Mouse (Mus musculus): Measurements from ENCODE around the gene Pum1. TPM values are rescaled to one million over a fixed set of nuclear protein-coding genes. Genes with fewer than 3 reads are reported as not detected.

Gene Pum1
- total RNA-seq, 2 experiments from 2014 or later, result 68.4 to 85.9 TPM

DNA sequence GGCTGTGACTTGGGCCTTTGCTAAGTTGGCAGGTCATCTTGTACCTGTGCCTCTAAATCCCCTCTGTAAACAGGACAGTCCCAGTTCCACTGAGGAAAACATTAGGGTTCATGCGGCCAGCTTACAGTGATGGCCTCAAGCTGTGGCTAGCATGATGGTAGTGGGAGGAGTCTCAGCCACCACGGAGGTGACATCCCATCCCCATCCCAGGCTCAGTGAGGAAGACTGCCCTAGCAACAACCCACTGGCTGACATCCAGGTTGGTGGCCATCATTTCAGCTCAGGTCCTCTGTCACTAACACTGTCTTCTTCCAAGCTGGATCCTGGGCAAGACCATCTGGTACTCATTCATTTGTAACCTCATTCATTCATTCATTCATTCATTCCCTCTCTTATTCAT, 141.2 kb downstream of the Pum1 start:
- no peak for ATAC-seq (replicated peaks; ENCODE audit: low FRiP score, poor library complexity, severe bottlenecking)

DNA sequence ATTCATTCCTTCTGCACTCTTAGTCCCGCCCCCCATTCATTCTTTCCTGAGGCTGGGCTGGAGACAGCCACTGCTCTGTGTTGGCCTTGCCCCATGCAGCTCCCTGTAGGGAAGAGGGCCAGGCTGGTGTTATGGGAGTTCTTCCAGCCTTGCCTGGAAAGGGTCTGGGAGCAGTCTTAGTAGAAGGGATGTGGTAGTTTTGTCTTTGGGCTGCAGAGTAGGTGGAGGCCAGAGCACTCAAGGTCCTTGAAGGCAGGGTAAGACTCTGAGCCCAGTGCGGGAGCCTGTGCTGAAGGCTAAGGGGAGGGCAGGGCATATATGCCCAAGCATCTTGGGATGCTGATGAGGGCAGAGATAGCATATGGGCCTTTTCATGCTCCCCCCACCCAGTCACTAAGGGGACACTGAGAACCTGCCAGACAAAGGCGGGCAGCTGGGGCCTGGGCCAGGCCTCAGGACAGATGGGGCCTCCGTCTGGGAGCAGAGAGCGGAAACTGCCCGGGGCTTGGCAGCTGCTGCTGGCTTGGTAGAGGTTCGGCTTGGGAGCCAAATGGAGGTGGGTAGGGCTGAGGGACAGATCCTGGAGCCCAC, 141.7 kb downstream of the Pum1 start:
- ATAC-seq (replicated peaks; ENCODE audit: low FRiP score, poor library complexity, severe bottlenecking), result no peak

DNA sequence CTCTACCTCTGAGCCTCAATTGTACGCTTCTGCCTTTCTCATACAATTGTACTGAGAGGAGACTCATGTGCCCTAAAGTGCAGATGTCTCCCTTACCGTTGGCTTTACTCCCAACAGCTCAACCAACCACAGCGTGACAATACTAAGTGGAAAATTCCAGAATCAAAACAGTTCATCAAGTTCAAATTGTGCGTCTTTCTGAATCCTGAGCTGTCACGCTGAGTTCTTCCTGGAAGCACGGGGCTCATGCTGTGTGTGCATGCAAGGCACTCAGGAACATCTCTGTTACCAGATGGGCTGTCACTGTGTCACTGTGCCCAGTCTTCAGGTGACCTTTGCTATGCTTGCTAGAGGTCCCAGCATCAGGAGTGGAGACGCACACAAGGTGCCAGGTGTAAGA, 142.6 kb downstream of the Pum1 start:
- no peak for ATAC-seq (replicated peaks; ENCODE audit: low FRiP score, poor library complexity, severe bottlenecking)

- ATAC-seq (replicated peaks; ENCODE audit: low FRiP score, poor library complexity, severe bottlenecking), result no peak
These were observed 143.6 kb downstream of the Pum1 start for GRCm38 (mm10) chr4:130806746-130807145.

- ATAC-seq (replicated peaks; ENCODE audit: low FRiP score, poor library complexity, severe bottlenecking), result no peak
These were observed 146.7 kb downstream of the Pum1 start for GRCm38 (mm10) chr4:130809784-130810183.

DNA sequence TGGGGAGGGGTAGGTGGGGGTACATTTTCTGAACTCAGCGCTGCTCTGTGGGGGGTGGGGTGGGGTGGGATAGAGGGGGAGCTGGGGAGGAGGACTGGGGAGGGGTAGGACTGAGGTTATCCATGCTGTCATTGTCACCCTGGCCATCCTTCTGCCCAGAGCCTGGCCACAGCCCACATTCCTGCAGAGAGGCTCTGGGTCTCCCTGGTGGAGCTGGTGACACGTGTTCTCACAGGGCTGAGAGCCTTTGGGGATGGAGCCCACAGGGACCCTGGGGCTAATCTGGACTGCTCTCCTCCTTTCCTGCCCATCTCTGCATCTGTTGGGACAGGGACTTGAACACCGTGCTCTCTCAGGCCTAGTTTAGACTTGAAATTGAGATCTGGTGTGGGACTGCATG, 147.7 kb downstream of the Pum1 start:
- no peak for ATAC-seq (replicated peaks; ENCODE audit: low FRiP score, poor library complexity, severe bottlenecking)

DNA sequence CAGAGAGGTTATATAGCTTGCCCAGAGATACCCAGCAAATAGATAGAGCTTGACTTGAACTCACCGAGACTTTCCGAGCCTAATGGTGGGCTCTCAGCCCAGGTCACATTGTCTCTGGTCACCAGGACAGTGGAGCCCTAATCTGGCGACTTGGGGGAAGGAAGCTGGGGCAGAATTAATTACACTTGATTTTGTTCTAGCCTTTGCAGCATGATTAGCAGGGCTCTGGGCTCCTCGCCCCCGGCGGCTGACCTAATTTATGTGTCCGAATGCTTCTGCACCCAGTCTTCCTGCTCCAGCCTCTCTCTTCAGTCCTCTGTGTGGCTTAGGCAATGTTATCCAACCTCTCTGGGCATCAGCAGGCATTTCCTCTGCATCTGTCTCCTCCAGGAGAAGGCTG, 148.3 kb downstream of the Pum1 start:
- no peak for ATAC-seq (replicated peaks; ENCODE audit: low FRiP score, poor library complexity, severe bottlenecking)

DNA sequence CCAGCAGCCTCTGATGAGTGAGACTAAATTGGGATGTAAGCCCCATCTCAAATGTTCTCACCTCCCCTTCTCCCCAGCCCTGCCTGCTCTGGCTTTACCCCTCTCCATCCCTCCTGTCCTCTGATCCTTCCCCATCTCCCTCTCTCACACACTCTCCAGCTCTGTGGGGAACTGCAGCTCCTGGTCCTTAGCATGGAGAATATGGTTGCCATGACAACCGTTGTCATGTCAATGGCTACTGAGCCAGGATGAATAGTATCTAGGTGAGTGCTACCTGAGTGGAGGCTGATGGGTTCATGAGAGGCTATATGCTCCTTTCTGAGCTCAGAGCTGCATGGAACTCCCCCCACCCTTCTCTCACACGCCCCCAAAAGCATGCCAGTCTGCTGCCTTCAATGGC, 150.8 kb downstream of the Pum1 start:
- ATAC-seq (replicated peaks; ENCODE audit: low FRiP score, poor library complexity, severe bottlenecking), result no peak

- no peak for ATAC-seq (replicated peaks; ENCODE audit: low FRiP score, poor library complexity, severe bottlenecking)
These were observed 151.7 kb downstream of the Pum1 start for GRCm38 (mm10) chr4:130814742-130815330.

DNA sequence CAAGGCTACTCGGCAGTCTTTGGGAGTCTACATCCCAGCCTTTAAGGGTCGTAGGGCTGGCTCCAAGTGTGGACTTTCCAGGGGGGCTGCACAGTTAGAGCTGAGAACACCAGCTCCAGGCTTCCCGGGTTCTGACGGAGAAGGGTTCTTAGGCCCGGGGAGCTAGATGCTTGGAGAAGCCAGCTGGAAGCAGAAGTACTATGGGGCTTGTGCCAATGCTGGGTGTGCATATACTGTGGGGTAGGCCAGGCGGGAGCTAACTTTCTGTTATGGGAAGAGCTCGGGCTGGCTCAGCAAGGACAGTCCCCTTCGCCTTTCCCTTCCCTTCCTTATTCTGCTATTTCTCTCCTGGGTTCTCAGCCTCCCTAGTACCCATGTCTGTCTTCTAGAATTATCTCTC, 152.7 kb downstream of the Pum1 start:
- ATAC-seq (replicated peaks; ENCODE audit: low FRiP score, poor library complexity, severe bottlenecking), result no peak

- no peak for ATAC-seq (replicated peaks; ENCODE audit: low FRiP score, poor library complexity, severe bottlenecking)
These were observed 156.7 kb downstream of the Pum1 start for GRCm38 (mm10) chr4:130819806-130820205.

GRCm38 (mm10) chr4:130820594-130821255, 157.6 kb downstream of the Pum1 start:
- no peak for ATAC-seq (replicated peaks; ENCODE audit: low FRiP score, poor library complexity, severe bottlenecking)

- no peak for ATAC-seq (replicated peaks; ENCODE audit: low FRiP score, poor library complexity, severe bottlenecking)
These were observed 165.9 kb downstream of the Pum1 start for GRCm38 (mm10) chr4:130828851-130829673.

Other genes starting within 250 kb of the Pum1 start
- not detected in 2 replicates for gene Nkain1, start 89.1 kb upstream of the Pum1 start, total RNA-seq (2015; ENCODE audit: low replicate concordance)
- gene Nkain1, start 89.1 kb upstream of the Pum1 start, total RNA-seq (2017; ENCODE audit: low replicate concordance), result not detected in 2 replicates
- gene Sdc3, start 129.2 kb downstream of the Pum1 start, total RNA-seq (2015; ENCODE audit: low replicate concordance), result 25.9 and 31.0 TPM in 2 replicates
- 9.9 and 13.7 TPM in 2 replicates for gene Sdc3, start 129.2 kb downstream of the Pum1 start, total RNA-seq (2017; ENCODE audit: low replicate concordance)
- 141 and 163 TPM in 2 replicates for gene Laptm5, start 249.8 kb downstream of the Pum1 start, total RNA-seq (2015; ENCODE audit: low replicate concordance)
- gene Laptm5, start 249.8 kb downstream of the Pum1 start, total RNA-seq (2017; ENCODE audit: low replicate concordance), result 32.7 and 33.9 TPM in 2 replicates